8 mouse cellular contexts compared by ENCODE assay signal in the genomic region with DNA sequence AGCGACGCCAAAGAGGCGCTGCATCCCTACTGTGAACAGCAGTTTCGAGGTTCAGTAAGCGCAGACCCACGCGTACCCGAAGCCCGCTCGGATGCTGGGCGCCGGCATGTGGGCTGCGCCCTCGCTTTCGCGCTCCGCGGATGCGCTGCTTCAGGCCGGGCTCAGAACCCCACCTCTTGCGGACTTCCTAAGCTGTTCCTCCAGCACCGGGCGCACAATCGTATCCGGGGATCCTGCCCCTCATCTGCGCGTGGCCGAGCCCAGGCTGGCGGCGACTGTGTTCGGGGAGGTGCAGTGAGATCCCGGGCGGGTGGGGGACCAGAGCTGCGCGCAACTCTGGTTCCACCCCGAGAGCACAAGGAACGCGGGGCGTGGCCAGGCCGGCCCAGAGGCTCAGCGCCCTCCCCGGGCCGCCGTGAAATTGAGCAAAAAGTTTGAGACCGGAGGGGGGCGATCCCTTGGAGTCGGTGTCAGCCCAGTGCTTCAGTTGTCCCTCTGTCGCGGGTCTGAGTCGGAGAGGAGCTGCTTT. TPM values are rescaled to one million over a fixed set of nuclear protein-coding genes. Genes with fewer than 3 reads are reported as not detected.
DNase-seq lines count a peak whose midpoint lies in the region; ATAC-seq and TF ChIP-seq lines count a peak whose summit lies in the region.

No protein-coding gene starts in this region.

- H3K4me2 ChIP-seq in heart, postnatal 0 days (ENCODE audit: low read depth, low read length) = peak overlapping the region; percentile 91

- H3K27me3 ChIP-seq in heart, postnatal 0 days (ENCODE audit: control insufficient read depth, insufficient read depth, low read length) = peaks cover 57% of the 10 kb centered on the region

- H3K4me1 ChIP-seq in heart, postnatal 0 days (ENCODE audit: control insufficient read depth, insufficient read depth) = peaks cover 29% of the 10 kb centered on the region

- H3K36me3 ChIP-seq in heart, postnatal 0 days (replicated peaks; ENCODE audit: control insufficient read depth, insufficient read depth, low read length) = no peaks in the 10 kb centered on the region

- TF ChIP-seq EP300 in heart, postnatal 0 days (IDR thresholded peaks at IDR 0.05; ENCODE audit: low read depth) = no peak

- TF ChIP-seq CTCF in heart, postnatal 0 days (IDR thresholded peaks at IDR 0.05; ENCODE audit: low read depth) = no peak

- DNase-seq in ES-CJ7 (ENCODE audit: low read depth, low spot score) = peak; percentile 71
- DNase-seq in adrenal gland, postnatal 14 days = peak; percentile 78
- peak; percentile 45 for DNase-seq in fibroblast of lung, adult 2 months (ENCODE audit: low read depth)
- DNase-seq in heart, postnatal 0 days (ENCODE audit: low spot score) = no peak
- peak; percentile 88 for DNase-seq in kidney, postnatal 14 days
- DNase-seq in spleen, postnatal 14 days (ENCODE audit: low spot score in 2 of 2) = peak; percentile 68 to 78
- DNase-seq in layer of hippocampus, adult 9-10 months (ENCODE audit: low spot score) = no peak

- ATAC-seq in heart, postnatal 0 days (ENCODE audit: insufficient read depth, low read depth) = peak; percentile 52
- ATAC-seq in megakaryocyte, adult 5-6 weeks (ENCODE audit: poor library complexity, severe bottlenecking) = peak; percentile 26; the same call in 1 of the 2 replicates

- H3K4me3 ChIP-seq in heart, postnatal 0 days (ENCODE audit: low read depth, low read length) = peak overlapping the region; percentile 59

- WGBS in heart, postnatal 0 days = under 1% methylated on average over 50 of the region's 50 CpGs

- peak overlapping the region; percentile 56 for H3K9ac ChIP-seq in heart, postnatal 0 days (replicated peaks; ENCODE audit: low read depth, low read length)

- no peaks in the 10 kb centered on the region for H3K9me3 ChIP-seq in heart, postnatal 0 days (replicated peaks; ENCODE audit: control insufficient read depth, low read length)

- H3K27ac ChIP-seq in heart, postnatal 0 days (ENCODE audit: low read depth) = peak overlapping the region; percentile 66

RNA-seq across cellular contexts. Expression of gene Sphk1, which starts 2.1 kb away (rescaled TPM):
- 2.3 and 3.5 TPM in 2 replicates for total RNA-seq in adrenal gland, postnatal 14 days (2021)
- 1.9 and 3.1 TPM in 2 replicates for total RNA-seq in heart, postnatal 0 days (2014; rRNA removed; ENCODE audit: low replicate concordance)
- polyA plus RNA-seq in heart, postnatal 0 days (2015; fragmentation: Nextera tagmentation; extraction: Ambion mirVana) = 2.0 TPM in 2 replicates
- total RNA-seq in megakaryocyte, adult 5-6 weeks (2015) = 0.60 and 2.2 TPM in 2 replicates
- total RNA-seq in megakaryocyte, adult 5-6 weeks (2017) = 1.7 and 2.1 TPM in 2 replicates

RNA-seq across cellular contexts. Expression of gene Prpsap1, which starts 38.9 kb away (rescaled TPM):
- total RNA-seq in adrenal gland, postnatal 14 days (2021) = 81.1 and 81.8 TPM in 2 replicates
- total RNA-seq in heart, postnatal 0 days (2014; rRNA removed; ENCODE audit: low replicate concordance) = 43.3 and 46.6 TPM in 2 replicates
- 59.2 and 62.2 TPM in 2 replicates for polyA plus RNA-seq in heart, postnatal 0 days (2015; fragmentation: Nextera tagmentation; extraction: Ambion mirVana)
- total RNA-seq in megakaryocyte, adult 5-6 weeks (2015) = 28.6 and 32.6 TPM in 2 replicates
- total RNA-seq in megakaryocyte, adult 5-6 weeks (2017) = 19.2 and 34.6 TPM in 2 replicates

RNA-seq across cellular contexts. Expression of gene Ube2o, which starts 48.4 kb away (rescaled TPM):
- total RNA-seq in adrenal gland, postnatal 14 days (2021) = 32.0 and 38.5 TPM in 2 replicates
- 17.2 and 34.8 TPM in 2 replicates for total RNA-seq in heart, postnatal 0 days (2014; rRNA removed; ENCODE audit: low replicate concordance)
- 4.1 and 5.2 TPM in 2 replicates for polyA plus RNA-seq in heart, postnatal 0 days (2015; fragmentation: Nextera tagmentation; extraction: Ambion mirVana)
- 2.9 and 6.6 TPM in 2 replicates for total RNA-seq in megakaryocyte, adult 5-6 weeks (2015)
- total RNA-seq in megakaryocyte, adult 5-6 weeks (2017) = 4.8 and 7.7 TPM in 2 replicates

RNA-seq across cellular contexts. Expression of gene Aanat, which starts 53.4 kb away (rescaled TPM):
- total RNA-seq in adrenal gland, postnatal 14 days (2021) = not detected in 2 replicates
- total RNA-seq in heart, postnatal 0 days (2014; rRNA removed; ENCODE audit: low replicate concordance) = not detected in 2 replicates
- not detected in 2 replicates for polyA plus RNA-seq in heart, postnatal 0 days (2015; fragmentation: Nextera tagmentation; extraction: Ambion mirVana)
- total RNA-seq in megakaryocyte, adult 5-6 weeks (2015) = not detected in 2 replicates
- not detected in 2 replicates for total RNA-seq in megakaryocyte, adult 5-6 weeks (2017)

Comparison
In these comparisons a context has a peak if more than half of its experiments do, and no peak if none do; other contexts are left out.
1. DNase-seq: peak in ES-CJ7 (single experiment), adrenal gland, postnatal 14 days (single experiment), fibroblast of lung, adult 2 months (single experiment), kidney, postnatal 14 days (single experiment) and spleen, postnatal 14 days (2 of 2); none in heart, postnatal 0 days (single experiment) and layer of hippocampus, adult 9-10 months (single experiment).